Mouse (Mus musculus): ENCODE measurements around the gene Cntnap2.

- TF ChIP-seq CTCF (IDR thresholded peaks at IDR 0.05; ENCODE audit: low read depth): no peak
- no peak for TF ChIP-seq EP300 (IDR thresholded peaks at IDR 0.05; ENCODE audit: low read depth)
These were observed 886.2 kb downstream of the Cntnap2 start for GRCm38 (mm10) chr6:45945144-45945985.
